Mouse (Mus musculus): ENCODE results near the gene Susd1.

The Susd1 gene

DNA sequence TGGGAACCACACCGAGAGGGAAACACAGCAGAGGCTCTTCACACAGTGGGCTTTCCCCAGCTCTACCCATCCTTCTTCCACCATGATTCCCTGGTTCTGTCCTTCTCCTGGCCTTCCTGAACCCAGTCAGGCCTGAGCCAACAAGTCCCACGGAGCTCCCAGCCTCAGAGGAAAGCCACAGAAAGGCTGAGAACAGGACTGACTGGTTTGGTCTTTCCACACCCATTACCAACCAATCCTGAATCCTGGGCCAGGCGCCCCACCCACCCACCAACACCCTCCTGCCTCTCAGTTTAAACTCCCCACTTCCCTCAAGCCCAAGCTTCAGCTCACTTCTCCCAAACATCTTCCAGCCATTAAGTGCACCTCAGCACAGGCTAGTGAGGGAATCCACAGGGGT is 4.4 kb downstream of the Susd1 start:
- DNase-seq (ENCODE audit: inconsistent ontology term): no peak

DNA sequence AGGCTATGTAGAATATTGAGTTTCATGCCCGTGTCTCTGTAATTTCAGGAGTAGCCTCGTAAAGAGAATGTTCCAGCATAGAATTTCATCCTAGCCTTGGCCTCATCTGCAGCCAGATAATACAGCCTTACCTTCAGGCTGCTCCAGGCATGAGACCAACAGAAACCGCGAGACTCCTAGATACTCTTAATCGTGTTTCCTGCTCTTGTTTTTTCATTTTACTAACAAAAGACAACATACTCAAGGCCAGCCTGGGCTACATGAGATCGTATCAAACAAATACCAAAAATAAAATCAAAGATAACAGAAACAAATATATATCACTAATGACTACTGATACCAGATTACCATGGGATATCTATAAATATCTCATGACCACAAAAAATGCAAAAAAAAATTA is 9.3 kb downstream of the Susd1 start:
- no peak for DNase-seq (ENCODE audit: inconsistent ontology term)

DNA sequence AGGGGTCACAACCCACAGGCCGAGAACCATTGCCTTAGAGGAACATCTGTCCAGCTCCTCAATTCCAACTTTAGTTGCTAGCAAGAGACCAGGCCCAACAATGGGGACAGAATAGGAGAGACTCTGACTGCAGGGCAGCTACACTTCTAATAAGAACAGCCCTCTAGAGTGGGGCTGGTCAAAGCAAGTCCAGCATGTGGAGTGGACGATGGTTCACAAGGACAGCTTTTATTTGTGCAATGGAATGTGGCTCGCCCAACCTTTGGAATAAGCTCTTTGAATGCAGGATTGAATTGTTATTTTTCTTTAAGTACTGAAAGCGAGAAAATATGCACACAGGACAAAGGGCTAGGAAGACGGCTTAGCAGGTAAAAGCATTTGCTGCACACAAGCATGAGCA is 12.0 kb downstream of the Susd1 start:
- DNase-seq (ENCODE audit: inconsistent ontology term): no peak

DNA sequence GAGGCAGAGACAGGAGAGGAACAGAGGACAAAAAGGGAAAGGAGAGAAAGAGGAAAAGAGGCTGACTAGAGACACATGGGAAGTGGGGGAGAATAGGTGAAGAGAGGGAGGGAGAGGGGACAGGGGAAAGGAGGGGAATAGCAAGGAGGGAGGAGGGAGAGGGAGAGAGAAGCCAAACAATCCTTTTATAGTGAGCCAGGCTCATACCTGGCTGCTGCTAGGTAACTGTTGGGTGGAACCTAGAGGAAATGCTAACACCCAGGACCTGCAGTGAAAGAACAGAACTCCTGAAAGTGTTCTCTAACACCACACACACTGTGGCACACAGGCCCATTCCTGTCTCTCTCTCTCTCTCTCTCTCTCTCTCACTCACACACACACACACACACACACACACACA is 15.6 kb downstream of the Susd1 start:
- no peak for DNase-seq (ENCODE audit: inconsistent ontology term)

DNA sequence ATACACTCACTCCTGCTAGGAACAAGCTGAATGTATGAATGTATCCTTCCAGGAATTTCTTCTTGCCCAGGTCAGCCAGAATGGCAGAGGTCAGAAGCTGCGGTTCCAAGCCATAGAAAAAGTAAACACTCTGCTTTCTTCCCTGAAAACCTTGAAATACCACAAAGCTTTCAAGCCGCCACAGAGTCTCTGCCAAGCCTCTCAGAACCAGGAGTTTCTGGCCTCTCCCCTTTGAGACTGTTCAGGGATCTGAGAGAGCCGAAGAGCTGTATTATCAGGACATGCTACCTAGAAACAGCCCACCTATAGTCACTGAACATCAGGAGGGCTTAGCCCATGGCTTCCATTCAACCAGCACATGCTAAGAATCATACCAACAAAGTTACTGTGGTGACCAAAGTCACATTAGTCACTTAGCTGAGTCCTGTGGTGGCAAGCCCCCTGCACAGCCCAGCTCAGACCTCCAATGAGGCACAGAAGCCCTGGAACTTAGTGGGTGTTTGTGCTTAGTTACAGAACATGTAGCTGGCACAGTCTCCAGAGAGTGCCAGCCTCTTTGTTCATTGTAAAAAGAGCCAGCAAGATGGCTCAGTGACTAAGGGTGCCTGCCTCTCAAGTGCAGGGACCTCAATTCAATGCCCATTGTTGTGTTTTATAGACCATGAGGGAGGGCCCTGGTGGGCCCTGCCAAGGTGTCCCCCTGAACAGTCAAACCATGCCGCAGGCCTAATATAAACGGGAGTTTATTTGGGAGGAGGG is 16.2 kb downstream of the Susd1 start:
- peak; percentile 42 for DNase-seq (ENCODE audit: inconsistent ontology term)

DNA sequence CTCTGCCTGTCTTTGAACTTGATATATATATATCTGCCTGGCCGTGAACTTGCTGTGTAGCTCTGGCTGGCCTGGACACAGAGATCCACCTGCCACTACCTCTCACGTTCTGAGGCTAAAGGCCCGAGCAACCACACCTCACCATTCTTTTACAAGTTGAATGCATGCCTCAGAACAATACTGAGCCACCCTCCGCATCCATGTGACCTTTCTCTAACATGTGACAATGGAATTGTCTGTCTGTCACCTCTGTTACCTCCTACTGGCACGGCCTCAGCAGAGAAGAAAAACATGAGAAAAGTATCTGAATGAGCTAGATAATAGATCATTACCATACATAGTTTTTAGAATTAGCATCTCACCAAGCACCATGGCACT is 17.1 kb downstream of the Susd1 start:
- DNase-seq (ENCODE audit: inconsistent ontology term): no peak

DNA sequence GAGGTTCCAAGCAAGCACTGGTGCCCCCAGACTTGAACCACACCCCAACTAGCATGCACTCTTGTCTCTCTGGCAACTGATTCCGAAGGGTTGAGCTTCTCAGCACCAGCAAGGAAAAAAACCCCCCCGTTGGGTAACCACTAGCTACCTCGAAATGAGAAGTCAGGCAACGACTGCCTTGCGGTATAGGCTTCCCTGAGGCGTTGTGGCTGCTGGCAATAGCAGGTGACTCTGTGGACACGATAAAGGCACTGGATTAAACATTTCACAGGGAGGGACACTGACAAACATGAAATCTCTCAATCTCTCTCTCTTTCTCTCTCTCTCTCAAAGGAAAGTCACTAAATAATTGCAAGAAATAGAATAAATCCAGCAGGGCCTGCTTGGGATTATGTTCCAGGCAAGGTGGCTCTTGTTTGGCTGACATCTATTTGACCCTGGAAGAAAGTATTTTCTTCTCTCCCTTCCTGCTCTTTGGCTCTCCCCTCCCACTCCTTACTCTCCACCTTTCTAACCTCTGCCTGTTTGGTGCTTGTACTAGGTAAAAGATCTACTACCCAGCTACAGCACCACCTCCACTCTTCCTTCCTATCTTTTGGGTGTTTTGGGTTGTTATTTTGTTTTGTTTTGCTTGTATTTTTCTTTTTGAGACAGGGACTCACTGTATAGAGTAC is 17.6 kb downstream of the Susd1 start:
- no peak for DNase-seq (ENCODE audit: inconsistent ontology term)

DNA sequence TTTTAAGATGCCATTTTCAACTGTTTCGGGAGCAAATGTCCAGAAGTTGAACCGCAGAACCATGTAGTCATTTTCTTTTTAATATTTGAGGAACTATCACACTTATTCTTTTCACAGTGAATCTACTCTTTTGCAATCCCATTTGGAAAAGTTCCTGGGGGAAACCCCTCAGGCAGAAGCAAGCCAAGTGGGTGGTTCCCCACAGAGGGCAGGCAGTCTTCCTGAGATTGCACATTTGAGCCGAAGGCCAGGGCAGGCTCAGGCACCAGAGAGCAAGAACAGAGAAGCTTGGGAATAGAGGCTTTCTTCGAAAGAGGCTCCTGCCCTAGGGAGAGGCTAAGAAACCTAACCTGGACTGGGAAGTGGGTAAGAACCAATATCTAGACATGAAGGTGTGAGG is 19.2 kb downstream of the Susd1 start:
- no peak for DNase-seq (ENCODE audit: inconsistent ontology term)

DNA sequence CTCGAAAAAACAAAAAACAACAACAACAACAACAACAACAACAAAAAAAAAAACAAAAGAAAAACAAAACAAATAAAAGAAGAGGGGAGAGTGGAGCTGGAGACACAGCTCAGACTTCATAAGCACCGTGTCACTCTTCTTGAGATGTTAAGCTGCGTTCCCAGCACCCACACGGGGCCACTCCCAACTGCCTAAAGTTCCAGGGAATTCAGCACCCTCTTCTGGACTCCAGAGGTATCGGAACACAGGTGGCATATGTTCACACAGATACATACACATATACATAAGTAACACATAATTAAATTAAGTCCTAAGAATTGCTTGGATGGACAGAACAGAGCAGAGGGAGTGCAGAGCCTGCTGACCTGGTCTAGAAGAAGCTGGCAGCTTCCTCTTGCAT is 25.0 kb downstream of the Susd1 start:
- no peak for DNase-seq (ENCODE audit: inconsistent ontology term)

DNA sequence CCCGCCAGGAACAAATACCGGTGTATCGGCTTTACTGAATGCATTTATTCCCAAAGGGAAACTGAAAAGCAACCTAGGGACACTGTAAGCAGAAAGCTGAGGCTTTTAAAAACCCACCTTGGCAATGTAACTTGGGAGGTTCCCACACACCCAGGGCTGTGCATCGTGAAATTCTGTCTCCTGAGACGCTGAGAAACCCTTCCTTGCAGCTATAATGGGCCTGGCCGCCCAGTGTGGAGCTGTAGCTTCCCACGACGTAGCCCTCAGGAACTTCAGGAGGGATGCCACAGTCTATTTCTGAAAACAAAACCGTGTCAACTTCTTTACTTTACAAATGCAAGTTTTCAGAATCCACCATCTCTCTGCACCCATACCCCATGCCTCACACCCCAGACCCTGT is 27.3 kb downstream of the Susd1 start:
- DNase-seq (ENCODE audit: inconsistent ontology term): no peak

DNA sequence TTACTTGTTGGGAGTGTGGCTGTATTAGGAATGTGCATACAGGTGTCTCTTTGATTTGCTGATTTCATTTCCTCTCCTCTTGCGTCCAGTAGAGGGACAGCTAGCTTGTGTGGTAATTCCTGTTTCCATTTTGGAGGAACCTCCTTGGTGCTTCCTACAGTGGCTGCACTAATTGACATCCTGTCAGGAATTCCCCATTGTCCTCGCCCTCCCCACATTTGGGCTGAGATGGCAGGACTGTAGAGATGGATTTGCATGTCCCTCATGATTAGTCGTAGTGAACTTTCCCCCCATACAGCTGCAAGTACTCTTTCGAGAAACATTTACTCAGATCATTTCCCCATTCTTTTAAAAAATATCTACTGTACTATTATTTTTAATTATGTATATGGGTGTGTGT is 30.7 kb downstream of the Susd1 start:
- no peak for DNase-seq (ENCODE audit: inconsistent ontology term)

DNA sequence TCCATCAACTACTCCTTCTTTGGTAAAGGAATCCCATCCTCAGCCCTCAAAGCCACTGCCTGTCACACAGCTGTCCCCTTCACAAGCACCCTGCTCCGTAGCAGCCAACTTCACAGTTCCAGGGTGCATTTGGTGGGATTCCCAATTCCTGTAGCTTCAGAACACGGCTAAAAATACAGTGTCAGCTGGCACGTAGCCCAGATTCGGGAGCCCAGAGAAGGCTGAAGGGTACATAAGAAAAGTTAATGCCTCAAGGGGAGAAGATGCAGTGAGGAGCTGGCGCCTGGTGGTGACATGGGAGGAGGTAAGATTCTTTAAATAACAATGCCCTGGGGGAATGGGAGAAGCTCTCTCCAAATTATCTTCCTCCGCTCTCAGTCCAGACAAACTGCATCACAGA is 34.1 kb downstream of the Susd1 start:
- DNase-seq (ENCODE audit: inconsistent ontology term): no peak

DNA sequence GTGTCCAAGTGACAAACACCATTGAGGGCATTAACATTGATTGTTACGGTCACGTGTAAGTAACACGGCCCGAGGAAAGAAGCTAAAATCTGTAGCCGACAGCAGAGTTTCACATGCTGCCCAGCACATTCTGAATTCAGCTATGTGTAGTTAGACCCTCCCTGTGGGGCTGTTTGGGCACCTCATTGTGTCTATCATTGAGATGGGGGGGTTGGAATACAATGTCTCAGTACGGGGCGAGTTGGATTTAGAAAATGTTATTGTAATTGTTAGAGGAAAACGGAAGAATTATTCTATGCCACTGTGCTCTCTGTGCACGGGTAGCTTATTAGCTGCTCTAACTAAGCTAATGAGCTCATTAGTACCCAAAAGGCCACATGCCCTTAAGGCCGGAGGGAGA is 37.5 kb downstream of the Susd1 start:
- DNase-seq (ENCODE audit: inconsistent ontology term): no peak

DNA sequence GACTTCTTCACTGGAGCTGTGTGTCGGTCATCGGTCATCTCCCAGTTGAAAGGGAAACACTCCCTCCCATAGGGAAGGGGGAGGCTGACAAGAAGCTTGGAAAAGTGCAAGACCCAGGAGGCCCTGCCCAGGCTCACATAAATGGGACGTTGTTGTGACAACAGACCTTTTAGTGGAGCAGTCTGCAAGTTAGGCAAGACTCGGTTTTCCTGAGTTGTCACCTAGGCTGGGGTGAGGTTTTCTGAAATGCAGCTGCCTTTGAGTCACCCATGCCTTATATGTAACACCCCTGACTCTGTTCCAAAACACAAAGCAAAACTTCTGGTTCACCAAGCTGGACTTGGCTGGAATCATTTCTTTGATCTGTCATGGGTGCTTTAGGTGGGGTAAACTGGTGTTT is 39.1 kb downstream of the Susd1 start:
- DNase-seq (ENCODE audit: inconsistent ontology term): peak; percentile 46

DNA sequence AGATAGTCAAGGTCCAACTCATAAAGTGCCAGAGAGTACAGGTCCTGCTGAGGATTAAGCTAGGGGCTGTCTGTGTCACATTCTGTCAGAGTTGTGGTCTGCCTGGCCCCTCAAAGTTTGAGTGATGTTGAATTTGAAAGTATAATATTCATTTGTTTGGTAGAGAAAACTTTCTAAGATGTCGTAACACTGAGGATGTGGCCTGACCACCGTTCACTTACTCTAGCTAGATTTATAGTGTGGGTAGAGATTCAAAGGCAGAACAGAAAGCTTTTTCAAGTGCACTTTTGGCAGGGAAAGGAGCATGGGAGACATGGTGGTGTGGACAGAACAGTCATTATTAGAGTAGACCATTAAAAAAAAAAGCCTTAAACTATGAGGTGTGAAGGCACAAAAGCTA is 42.9 kb downstream of the Susd1 start:
- no peak for DNase-seq (ENCODE audit: inconsistent ontology term)

DNA sequence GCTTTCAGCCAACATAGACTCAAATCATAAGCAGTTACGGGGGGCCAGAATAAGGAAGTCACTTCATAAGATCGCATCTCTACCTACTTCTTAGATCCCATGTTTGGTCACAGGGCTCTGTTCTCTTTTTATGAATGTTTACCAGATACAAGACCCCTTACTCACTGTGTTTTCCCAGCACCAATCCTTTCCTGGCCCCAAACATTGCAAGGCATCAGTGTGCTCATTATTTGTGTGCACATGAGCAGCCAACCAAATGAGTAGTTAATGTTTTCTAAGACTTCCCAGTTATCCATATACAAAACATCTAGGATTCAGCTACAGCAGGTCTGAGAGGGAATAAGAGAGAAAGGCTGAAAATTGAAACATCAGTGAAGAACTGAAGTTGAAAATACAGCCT is 44.3 kb downstream of the Susd1 start:
- DNase-seq (ENCODE audit: inconsistent ontology term): no peak

DNA sequence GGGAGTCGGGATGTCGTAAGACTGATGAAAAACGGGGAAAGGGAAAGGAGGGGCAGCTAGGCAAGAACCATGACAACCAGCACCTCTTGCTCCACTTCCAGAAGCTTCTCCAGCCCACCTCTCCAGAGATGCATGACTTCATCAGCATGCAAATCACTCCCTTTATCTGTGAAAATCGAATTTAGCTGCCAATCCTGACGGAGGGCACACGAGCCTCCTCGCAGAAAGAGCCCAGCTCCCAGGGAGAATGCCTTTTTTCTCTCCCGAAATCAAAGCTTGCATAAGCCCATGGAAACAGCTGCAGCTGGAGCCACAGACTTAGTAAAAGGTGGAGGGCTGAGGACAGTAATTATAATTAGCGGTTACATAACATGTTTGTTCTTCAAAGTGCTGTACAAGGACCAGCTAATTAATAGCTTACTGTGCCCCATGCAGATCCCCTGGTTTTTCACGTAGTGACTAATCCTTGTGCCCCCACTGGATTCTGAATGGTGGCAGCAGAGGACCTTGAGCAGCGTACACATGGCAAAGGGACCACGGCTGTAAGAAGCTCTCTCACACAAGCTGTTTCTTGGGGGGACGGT is 49.9 kb downstream of the Susd1 start:
- DNase-seq (ENCODE audit: inconsistent ontology term): no peak

DNA sequence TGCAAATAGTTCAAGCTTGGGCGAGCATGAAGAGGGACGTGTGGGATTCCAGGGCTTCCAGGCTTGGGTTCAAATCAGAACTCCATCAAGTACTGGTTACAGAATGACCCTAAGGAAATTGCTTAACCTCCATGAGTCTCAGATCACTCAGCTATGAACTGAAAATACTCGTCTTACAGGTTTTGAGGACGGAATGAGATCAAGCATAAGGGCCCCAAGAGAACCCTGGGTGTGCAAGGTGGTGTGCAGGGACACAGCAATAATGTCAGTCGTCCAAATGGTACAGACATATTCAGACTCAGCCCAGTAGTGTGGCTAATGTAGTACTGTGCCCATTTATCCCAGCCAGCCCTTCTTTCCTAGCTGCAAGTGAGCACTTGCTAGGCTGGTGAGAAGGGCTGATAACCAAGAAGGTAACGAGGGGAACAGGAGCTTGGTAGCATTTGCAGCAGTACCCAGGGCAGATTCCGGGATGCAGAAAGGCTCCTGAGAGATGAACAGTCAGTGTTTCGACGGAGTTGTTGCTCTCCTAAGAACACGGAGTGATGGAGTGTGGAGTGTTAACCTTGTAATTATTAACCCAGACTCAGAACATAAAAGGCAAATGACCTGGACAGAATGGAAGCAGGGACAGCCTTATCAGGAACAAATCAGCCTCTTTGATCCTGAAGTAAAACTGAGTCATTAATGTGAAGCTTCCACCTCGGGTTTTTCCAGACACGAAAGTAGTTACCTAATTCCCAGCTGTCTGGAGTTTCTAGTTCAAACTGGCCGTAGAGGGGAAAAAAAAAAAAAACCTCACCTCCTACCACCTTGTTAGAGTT is 50.8 kb downstream of the Susd1 start:
- no peak for DNase-seq (ENCODE audit: inconsistent ontology term)

DNA sequence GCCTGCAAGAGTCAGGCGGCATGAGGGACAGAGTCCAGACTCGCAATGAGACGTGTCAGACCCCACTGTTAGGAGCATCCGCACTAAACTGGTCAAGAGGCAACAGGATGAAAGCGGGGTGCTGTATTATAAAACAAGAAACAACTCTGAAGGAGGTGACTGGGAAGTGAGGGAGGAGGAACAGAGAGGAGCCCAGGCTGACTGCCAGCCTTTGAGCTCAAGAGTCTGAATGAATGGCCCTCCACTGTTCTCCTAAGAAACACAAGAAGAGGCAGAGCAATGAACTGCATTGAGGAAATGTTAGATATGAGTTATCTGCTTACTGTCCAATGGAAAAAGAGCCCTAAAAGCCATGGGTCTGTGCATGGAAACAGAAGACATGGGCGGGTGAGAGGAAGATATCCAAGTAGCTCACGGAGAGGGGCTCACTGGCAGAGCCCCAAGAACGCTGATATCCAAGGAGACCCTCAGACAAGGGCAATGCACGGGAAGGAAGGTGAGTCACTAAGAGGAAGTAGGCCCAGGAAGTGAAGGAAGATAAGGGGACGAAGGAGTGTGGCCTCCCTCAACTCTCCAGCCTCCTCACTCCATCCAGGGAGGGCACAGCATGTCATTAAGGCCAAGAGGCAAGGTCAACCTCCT is 53.1 kb downstream of the Susd1 start:
- no peak for DNase-seq (ENCODE audit: inconsistent ontology term)

DNA sequence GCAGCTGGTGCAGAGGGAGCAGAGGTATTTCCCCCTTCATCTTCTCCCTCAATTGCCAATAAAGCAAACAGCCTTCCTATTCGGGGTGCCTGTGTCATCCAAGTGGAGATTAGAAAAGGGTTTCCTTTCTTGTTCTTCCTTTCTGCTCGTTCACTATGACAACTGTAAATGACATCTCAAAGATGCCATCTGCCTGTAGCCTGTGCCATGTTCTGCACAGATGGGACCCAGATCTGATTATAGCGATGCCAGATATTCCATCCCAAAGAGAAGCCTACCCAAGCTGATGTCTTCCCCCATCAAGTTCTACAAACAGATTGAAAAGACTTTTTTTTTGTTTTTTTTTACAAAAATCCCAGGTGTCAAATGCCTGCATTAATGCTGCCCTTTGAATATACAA is 54.6 kb downstream of the Susd1 start:
- no peak for DNase-seq (ENCODE audit: inconsistent ontology term)

DNA sequence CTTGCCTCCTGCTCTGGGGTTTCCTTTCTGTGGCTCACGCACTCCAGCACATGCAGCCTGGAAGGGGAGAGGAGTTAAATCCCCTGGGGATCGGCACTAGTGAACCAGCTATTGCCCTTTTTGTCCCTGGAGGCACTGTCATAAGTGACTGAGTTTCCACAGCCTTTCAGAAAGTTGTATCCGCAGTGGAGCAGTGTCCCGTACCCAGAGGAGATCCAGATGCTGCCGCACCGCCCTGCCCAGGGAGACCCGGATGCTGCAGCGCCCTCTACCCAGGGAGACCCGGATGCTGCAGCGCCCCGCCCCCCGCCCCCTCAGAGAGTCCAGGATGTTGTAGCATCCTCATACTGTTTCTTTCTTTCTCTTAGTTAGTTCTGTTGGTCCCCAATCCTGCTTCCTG is 56.3 kb downstream of the Susd1 start:
- DNase-seq (ENCODE audit: inconsistent ontology term): no peak
